Mouse (Mus musculus): ENCODE results near the gene Pigw. TPM values are rescaled to one million over a fixed set of nuclear protein-coding genes. Genes with fewer than 3 reads are reported as not detected.

Gene Pigw
- polyA plus RNA-seq, 2 experiments: 1.2 to 4.1 TPM

GRCm38 (mm10) chr11:84888025-84888424 is 7.9 kb upstream of the Pigw start:
- ATAC-seq (ENCODE audit: insufficient read depth): no peak
- Histone ChIP-seq H3K27ac (no peak overlapping the region), H3K36me3 (replicated peaks; ENCODE audit: control insufficient read depth, insufficient read depth, low read depth) (peaks cover 23% of the 10 kb centered on the region), H3K4me1 (replicated peaks; ENCODE audit: control insufficient read depth in 2 of 2, insufficient read depth in 2 of 2, low read length in 1 of 2) (no peaks in the 10 kb centered on the region), H3K9me3 (ENCODE audit: control insufficient read depth, low read length) (no peaks in the 10 kb centered on the region), H3K4me3 (ENCODE audit: insufficient read depth in 1 of 2, low read depth in 2 of 2, low read length in 2 of 2) (no peak overlapping the region), H3K27me3 (ENCODE audit: control insufficient read depth, insufficient read depth, low read length) (no peaks in the 10 kb centered on the region), H3K9ac (replicated peaks) (no peak overlapping the region), H3K4me2 (ENCODE audit: low read depth) (no peak overlapping the region)
- no peak for DNase-seq (ENCODE audit: low read depth in 3 of 3, low spot score in 3 of 3)
- no peak for TF ChIP-seq CTCF (IDR thresholded peaks at IDR 0.05; ENCODE audit: low read depth)
- no peak for TF ChIP-seq EP300 (IDR thresholded peaks at IDR 0.05; ENCODE audit: low read depth)
- WGBS (ENCODE audit: insufficient replicate concordance): 85% methylated on average over 8 of the region's 8 CpGs

- H3K4me3 ChIP-seq (ENCODE audit: insufficient read depth in 1 of 2, low read depth in 2 of 2, low read length in 2 of 2): no peak overlapping the region
- H3K27me3 ChIP-seq (ENCODE audit: control insufficient read depth, insufficient read depth, low read length): no peaks in the 10 kb centered on the region
- DNase-seq (ENCODE audit: low read depth in 3 of 3, low spot score in 3 of 3) (no peak), ATAC-seq (ENCODE audit: insufficient read depth) (no peak)
- no peak for TF ChIP-seq CTCF (IDR thresholded peaks at IDR 0.05; ENCODE audit: low read depth)
- no peak for TF ChIP-seq EP300 (IDR thresholded peaks at IDR 0.05; ENCODE audit: low read depth)
- no peak overlapping the region for H3K4me2 ChIP-seq (ENCODE audit: low read depth)
- WGBS (ENCODE audit: insufficient replicate concordance): 78% methylated on average over 11 of the region's 11 CpGs
- no peaks in the 10 kb centered on the region for H3K4me1 ChIP-seq (replicated peaks; ENCODE audit: control insufficient read depth in 2 of 2, insufficient read depth in 2 of 2, low read length in 1 of 2)
- no peak overlapping the region for H3K9ac ChIP-seq (replicated peaks)
- peaks cover 17% of the 10 kb centered on the region for H3K36me3 ChIP-seq (replicated peaks; ENCODE audit: control insufficient read depth, insufficient read depth, low read depth)
- H3K9me3 ChIP-seq (ENCODE audit: control insufficient read depth, low read length): no peaks in the 10 kb centered on the region
- no peak overlapping the region for H3K27ac ChIP-seq
These were observed 6.9 kb upstream of the Pigw start for GRCm38 (mm10) chr11:84886767-84887511.

GRCm38 (mm10) chr11:84886236-84886635 is 6.2 kb upstream of the Pigw start:
- no peak overlapping the region for H3K4me2 ChIP-seq (ENCODE audit: low read depth)
- H3K27ac ChIP-seq: no peak overlapping the region
- peaks cover 17% of the 10 kb centered on the region for H3K36me3 ChIP-seq (replicated peaks; ENCODE audit: control insufficient read depth, insufficient read depth, low read depth)
- TF ChIP-seq EP300 (IDR thresholded peaks at IDR 0.05; ENCODE audit: low read depth): no peak
- no peak for TF ChIP-seq CTCF (IDR thresholded peaks at IDR 0.05; ENCODE audit: low read depth)
- H3K4me3 ChIP-seq (ENCODE audit: insufficient read depth in 1 of 2, low read depth in 2 of 2, low read length in 2 of 2): no peak overlapping the region
- no peaks in the 10 kb centered on the region for H3K27me3 ChIP-seq (ENCODE audit: control insufficient read depth, insufficient read depth, low read length)
- ATAC-seq (ENCODE audit: insufficient read depth): no peak
- WGBS (ENCODE audit: insufficient replicate concordance): 78% methylated on average over 5 of the region's 5 CpGs
- H3K9me3 ChIP-seq (ENCODE audit: control insufficient read depth, low read length): no peaks in the 10 kb centered on the region
- DNase-seq (ENCODE audit: low read depth in 3 of 3, low spot score in 3 of 3): no peak
- no peak overlapping the region for H3K9ac ChIP-seq (replicated peaks)
- peaks cover under 1 to 3% of the 10 kb centered on the region in 2 experiments; a peak in 2 of 4 replicates for H3K4me1 ChIP-seq (replicated peaks; ENCODE audit: control insufficient read depth in 2 of 2, insufficient read depth in 2 of 2, low read length in 1 of 2)

GRCm38 (mm10) chr11:84885238-84885637 is 5.2 kb upstream of the Pigw start:
- H3K9ac ChIP-seq (replicated peaks): no peak overlapping the region
- no peak for TF ChIP-seq CTCF (IDR thresholded peaks at IDR 0.05; ENCODE audit: low read depth)
- no peak for TF ChIP-seq EP300 (IDR thresholded peaks at IDR 0.05; ENCODE audit: low read depth)
- WGBS (ENCODE audit: insufficient replicate concordance): 79% methylated on average over 4 of the region's 4 CpGs

GRCm38 (mm10) chr11:84882346-84882745 is 2.3 kb upstream of the Pigw start:
- Histone ChIP-seq H3K9me3 (ENCODE audit: control insufficient read depth, low read length) (no peaks in the 10 kb centered on the region), H3K27me3 (ENCODE audit: control insufficient read depth, insufficient read depth, low read length) (no peaks in the 10 kb centered on the region), H3K4me1 (replicated peaks; ENCODE audit: control insufficient read depth in 2 of 2, insufficient read depth in 2 of 2, low read length in 1 of 2) (peaks cover 13 to 18% of the 10 kb centered on the region in 2 experiments), H3K4me2 (ENCODE audit: low read depth) (no peak overlapping the region), H3K9ac (replicated peaks) (no peak overlapping the region), H3K4me3 (ENCODE audit: insufficient read depth in 1 of 2, low read depth in 2 of 2, low read length in 2 of 2) (no peak overlapping the region), H3K27ac (no peak overlapping the region), H3K36me3 (replicated peaks; ENCODE audit: control insufficient read depth, insufficient read depth, low read depth) (peaks cover 17% of the 10 kb centered on the region)
- ATAC-seq (ENCODE audit: insufficient read depth): no peak
- DNase-seq (ENCODE audit: low read depth in 3 of 3, low spot score in 3 of 3): no peak
- TF ChIP-seq EP300 (IDR thresholded peaks at IDR 0.05; ENCODE audit: low read depth): no peak
- WGBS (ENCODE audit: insufficient replicate concordance): 81% methylated on average over 7 of the region's 7 CpGs

More at GRCm38 (mm10) chr11:84885238-84885637, 5.2 kb upstream of the Pigw start:
- H3K36me3 ChIP-seq (replicated peaks; ENCODE audit: control insufficient read depth, insufficient read depth, low read depth): peaks cover 17% of the 10 kb centered on the region
- H3K4me2 ChIP-seq (ENCODE audit: low read depth): no peak overlapping the region
- DNase-seq (ENCODE audit: low read depth in 3 of 3, low spot score in 3 of 3) (no peak), ATAC-seq (ENCODE audit: insufficient read depth) (no peak)
- H3K27me3 ChIP-seq (ENCODE audit: control insufficient read depth, insufficient read depth, low read length): no peaks in the 10 kb centered on the region
- no peak overlapping the region for H3K4me3 ChIP-seq (ENCODE audit: insufficient read depth in 1 of 2, low read depth in 2 of 2, low read length in 2 of 2)
- H3K27ac ChIP-seq: no peak overlapping the region
- peaks cover 6 to 8% of the 10 kb centered on the region in 2 experiments; a peak in 3 of 4 replicates for H3K4me1 ChIP-seq (replicated peaks; ENCODE audit: control insufficient read depth in 2 of 2, insufficient read depth in 2 of 2, low read length in 1 of 2)
- no peaks in the 10 kb centered on the region for H3K9me3 ChIP-seq (ENCODE audit: control insufficient read depth, low read length)

Measured in liver, embryonic 14.5 days (tissue).